35 mouse cellular contexts compared by ENCODE assay signal in genomic region chr3:137576146-137576545, GRCm38 (mm10).
"Had no signal": no experiment of that assay in that cellular context is flagged by ENCODE, and none has a peak within 500 bp of the region (broad histone marks: within the 10 kb centered on the region; RNA-seq: fewer than 3 reads in every experiment).

No protein-coding gene starts in this region.

- H3K9me3 ChIP-seq: heart, embryonic 10.5 days; heart, embryonic 12.5 days; heart, embryonic 13.5 days; heart, embryonic 15.5 days; hindbrain, embryonic 10.5 days; hindbrain, embryonic 12.5 days; hindbrain, embryonic 13.5 days; hindbrain, embryonic 15.5 days; intestine, embryonic 15.5 days; kidney, embryonic 15.5 days had no signal

- H3K4me3 ChIP-seq: heart, embryonic 10.5 days; heart, embryonic 12.5 days; heart, embryonic 13.5 days; heart, embryonic 15.5 days; hindbrain, embryonic 10.5 days; hindbrain, embryonic 12.5 days; hindbrain, embryonic 13.5 days; hindbrain, embryonic 15.5 days; intestine, embryonic 15.5 days; kidney, embryonic 15.5 days; layer of hippocampus, adult 2 months had no signal

- H3K27me3 ChIP-seq: heart, embryonic 12.5 days; heart, embryonic 13.5 days; heart, embryonic 15.5 days; hindbrain, embryonic 12.5 days; hindbrain, embryonic 13.5 days; hindbrain, embryonic 15.5 days; intestine, embryonic 15.5 days; kidney, embryonic 15.5 days had no signal

- ATAC-seq: hindbrain, embryonic 16.5 days; hindbrain, postnatal 0 days; inflammation-experienced regulatory T-cells, adult 6 months; intestine, embryonic 15.5 days; intestine, embryonic 16.5 days; intestine, postnatal 0 days had no signal

- H3K9ac ChIP-seq: heart, embryonic 12.5 days; heart, embryonic 13.5 days; heart, embryonic 15.5 days; hindbrain, embryonic 12.5 days; hindbrain, embryonic 13.5 days; hindbrain, embryonic 14.5 days; hindbrain, embryonic 15.5 days; intestine, embryonic 15.5 days; kidney, embryonic 15.5 days had no signal

- H3K4me1 ChIP-seq: heart, embryonic 10.5 days; heart, embryonic 12.5 days; heart, embryonic 13.5 days; heart, embryonic 15.5 days; hindbrain, embryonic 10.5 days; hindbrain, embryonic 12.5 days; hindbrain, embryonic 13.5 days; hindbrain, embryonic 15.5 days; intestine, embryonic 15.5 days; kidney, embryonic 15.5 days had no signal

- H3K36me3 ChIP-seq: heart, embryonic 10.5 days; heart, embryonic 12.5 days; heart, embryonic 13.5 days; heart, embryonic 15.5 days; hindbrain, embryonic 10.5 days; hindbrain, embryonic 12.5 days; hindbrain, embryonic 13.5 days; hindbrain, embryonic 15.5 days; intestine, embryonic 15.5 days; kidney, embryonic 15.5 days had no signal

- H3K27ac ChIP-seq: heart, embryonic 10.5 days; heart, embryonic 13.5 days; heart, embryonic 15.5 days; hindbrain, embryonic 10.5 days; hindbrain, embryonic 12.5 days; hindbrain, embryonic 13.5 days; hindbrain, embryonic 14.5 days; hindbrain, embryonic 15.5 days; hindbrain, postnatal 0 days; intestine, embryonic 15.5 days; kidney, embryonic 15.5 days; kidney, postnatal 0 days; layer of hippocampus, adult 2 months had no signal

- H3K4me2 ChIP-seq: heart, embryonic 11.5 days; heart, embryonic 12.5 days; heart, embryonic 13.5 days; heart, embryonic 15.5 days; hindbrain, embryonic 12.5 days; hindbrain, embryonic 13.5 days; hindbrain, embryonic 14.5 days; hindbrain, embryonic 15.5 days; intestine, embryonic 15.5 days; kidney, embryonic 15.5 days had no signal

- DNase-seq: heart, postnatal 10 days; heart, postnatal 14 days; heart, postnatal 36 days; heart, postnatal 4 days; kidney, adult 11 months; kidney, adult 18-20 months; kidney, adult 2 months; kidney, adult 8-10 months; kidney, adult 9 months; kidney, postnatal 10 days; kidney, postnatal 14 days; kidney, postnatal 25 days; kidney, postnatal 36 days; kidney, postnatal 4 days; layer of hippocampus, adult 9-11 months; layer of hippocampus, postnatal 36 days had no signal
